Mouse (Mus musculus): Measurements from ENCODE around the gene Olfr559.

DNA sequence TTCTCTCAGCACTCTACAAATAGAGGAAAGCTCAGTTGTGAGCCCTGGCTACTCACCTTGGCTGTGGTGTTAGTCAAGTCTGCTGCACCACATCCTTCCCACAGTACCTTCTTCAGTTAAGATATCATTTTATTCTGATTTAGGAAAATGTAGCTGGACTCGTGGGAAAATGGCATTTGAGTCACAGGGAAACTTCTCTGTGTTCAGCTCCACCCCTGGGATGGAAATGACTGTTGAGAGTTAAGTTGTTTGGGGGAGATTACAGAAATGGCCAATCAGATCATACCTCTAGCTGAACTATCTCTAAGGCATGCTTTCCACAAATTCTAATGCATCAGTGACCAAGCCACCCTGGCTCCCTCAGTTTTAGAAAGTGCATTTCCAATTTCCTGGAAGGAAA lies 8.3 kb downstream of the Olfr559 start, which contains the start of gene Olfr33:
- TF ChIP-seq GATA1 (IDR thresholded peaks at IDR 0.05; ENCODE audit: low read length) (no peak), TAL1 (IDR thresholded peaks at IDR 0.05; ENCODE audit: low read length) (no peak)
